Mouse (Mus musculus): ENCODE data around the gene Hist1h2bj. TPM values are rescaled to one million over a fixed set of nuclear protein-coding genes. Genes with fewer than 3 reads are reported as not detected.
"Not testable (repeated sequence)": the region's sequence is repeated elsewhere in the genome, so short reads cannot be mapped to it uniquely, and the experiment has no call there.

Gene Hist1h2bj
- total RNA-seq, 2 experiments from 2014 or later = 284 to 295 TPM

GRCm38 (mm10) chr13:22040464-22041141, 2.4 kb upstream of the Hist1h2bj start:
- DNase-seq = no peak

- peak; percentile 96 for DNase-seq
These were observed 1.9 kb upstream of the Hist1h2bj start, which contains the start of gene Hist1h4i for GRCm38 (mm10) chr13:22041142-22041536. Hist1h4i (minus strand) TSS chr13:22041362.

GRCm38 (mm10) chr13:22041651-22042567, 1.1 kb upstream of the Hist1h2bj start:
- DNase-seq = no peak

GRCm38 (mm10) chr13:22043503-22044431, 753 bp downstream of the Hist1h2bj start:
- DNase-seq = no peak

GRCm38 (mm10) chr13:22044432-22045155, 1.6 kb downstream of the Hist1h2bj start:
- DNase-seq = no peak

GRCm38 (mm10) chr13:22045311-22045710, 2.3 kb downstream of the Hist1h2bj start:
- DNase-seq = no peak

GRCm38 (mm10) chr13:22049041-22049440, 6.0 kb downstream of the Hist1h2bj start:
- no peak for DNase-seq

- DNase-seq = no peak
These were observed 6.9 kb downstream of the Hist1h2bj start for GRCm38 (mm10) chr13:22049737-22050440.

GRCm38 (mm10) chr13:22050591-22051522, 7.8 kb downstream of the Hist1h2bj start:
- DNase-seq = peak; percentile 92

GRCm38 (mm10) chr13:22051523-22051859, 8.5 kb downstream of the Hist1h2bj start:
- no peak for DNase-seq

- no peak for DNase-seq
These were observed 10.7 kb downstream of the Hist1h2bj start for GRCm38 (mm10) chr13:22053754-22054153.

GRCm38 (mm10) chr13:22061422-22061821, 18.4 kb downstream of the Hist1h2bj start:
- no peak for DNase-seq

GRCm38 (mm10) chr13:22063468-22063867, 20.5 kb downstream of the Hist1h2bj start:
- no peak for DNase-seq

- not testable (repeated sequence) for DNase-seq
These were observed 41.1 kb downstream of the Hist1h2bj start, which contains the start of gene Vmn1r188 for GRCm38 (mm10) chr13:22084140-22084539. Vmn1r188 (plus strand) TSS chr13:22084440.

Small RNAs within 50 kb of the gene (microRNA-seq; reads per million reads assigned to microRNA genes)
- gene Gm26300 (0 reads per million in 2 experiments), gene Gm44390 (0 reads per million in 2 experiments), gene Gm44486 (0 to 0.35 reads per million in 2 experiments)

Other genes starting within 250 kb of the Hist1h2bj start
- 100 to 1,000 TPM; 420 to 457 TPM for gene Hist1h2bq, start 233.0 kb upstream of the Hist1h2bj start, total RNA-seq (2021)
- gene Hist1h2ao, start 232.7 kb upstream of the Hist1h2bj start, total RNA-seq (2021) = not detected
- 100 to 1,000 TPM; 679 to 704 TPM for gene Hist1h4m, start 231.5 kb upstream of the Hist1h2bj start, total RNA-seq (2021)
- gene Hist1h4n, start 211.0 kb upstream of the Hist1h2bj start, total RNA-seq (2021) = 10 to 100 TPM; 54.0 to 56.5 TPM
- gene Hist1h2ap, start 209.7 kb upstream of the Hist1h2bj start, total RNA-seq (2021) = 100 to 1,000 TPM; 717 to 739 TPM
- gene Hist1h2br, start 209.5 kb upstream of the Hist1h2bj start, total RNA-seq (2021) = 100 to 1,000 TPM; 420 to 457 TPM
- 1 to 10 TPM; 3.9 TPM for gene Zfp184, start 98.1 kb upstream of the Hist1h2bj start, total RNA-seq (2021)
- gene Pom121l2, start 62.0 kb upstream of the Hist1h2bj start, total RNA-seq (2021) = not detected
- not detected for gene Prss16, start 33.5 kb upstream of the Hist1h2bj start, total RNA-seq (2021)
- 100 to 1,000 TPM; 504 to 579 TPM for gene Hist1h2ah, start 7.6 kb upstream of the Hist1h2bj start, total RNA-seq (2021)
- gene Hist1h2bk, start 7.3 kb upstream of the Hist1h2bj start, total RNA-seq (2021) = 100 to 1,000 TPM; 416 to 424 TPM
- gene Hist1h4i, start 1.9 kb upstream of the Hist1h2bj start, total RNA-seq (2021) = 100 to 1,000 TPM; 139 to 147 TPM
- gene Hist1h2ag, start 270 bp upstream of the Hist1h2bj start, total RNA-seq (2021) = 100 to 1,000 TPM; 359 to 370 TPM
- gene Vmn1r188, start 41.2 kb downstream of the Hist1h2bj start, total RNA-seq (2021) = not detected
- gene Vmn1r189, start 62.6 kb downstream of the Hist1h2bj start, total RNA-seq (2021) = not detected
- gene Vmn1r191, start 140.8 kb downstream of the Hist1h2bj start, total RNA-seq (2021) = not detected
- not detected for gene Vmn1r192, start 147.9 kb downstream of the Hist1h2bj start, total RNA-seq (2021)
- not detected for gene Vmn1r193, start 179.9 kb downstream of the Hist1h2bj start, total RNA-seq (2021)
- not detected for gene Vmn1r194, start 201.0 kb downstream of the Hist1h2bj start, total RNA-seq (2021)
- not detected for gene Vmn1r195, start 227.3 kb downstream of the Hist1h2bj start, total RNA-seq (2021)
- gene Vmn1r196, start 246.7 kb downstream of the Hist1h2bj start, total RNA-seq (2021) = not detected